Mouse (Mus musculus) hindbrain, embryonic 12.5 days (tissue): ENCODE results near the gene Sugct. TPM values are rescaled to one million over a fixed set of nuclear protein-coding genes. Genes with fewer than 3 reads are reported as not detected.

ENCODE experiments used
- ATAC-seq: fragments of 200-750 bp; cut with Nextera tagmentation; 2 replicates; pipeline ENCODE4 v1.8.0; 2017; ENCODE audit warnings: moderate TSS enrichment; ENCODE audit not compliant: low FRiP score
- H3K27ac ChIP-seq: fragments of 300-500 bp; sonication (generic); 2 replicates; pipeline ENCODE4 v1.5.1; 2016; ENCODE audit warnings: mild to moderate bottlenecking
- H3K27me3 ChIP-seq: fragments of 300-500 bp; sonication (generic); 2 replicates; pipeline ENCODE4 v1.6.1; 2016; ENCODE audit warnings: mild to moderate bottlenecking
- H3K36me3 ChIP-seq: fragments of 300-500 bp; sonication (generic); 2 replicates; pipeline ENCODE4 v1.6.1; 2016; ENCODE audit warnings: mild to moderate bottlenecking
- H3K4me1 ChIP-seq: fragments of 300-500 bp; sonication (generic); 2 replicates; pipeline ENCODE4 v1.6.1; 2016
- H3K4me2 ChIP-seq: fragments of 300-500 bp; sonication (generic); replicated peaks from 2 replicates; pipeline ENCODE4 v1.6.1; 2016; ENCODE audit warnings: mild to moderate bottlenecking
- H3K4me3 ChIP-seq: fragments of 300-500 bp; sonication (generic); 2 replicates; pipeline ENCODE4 v1.5.1; 2016; ENCODE audit warnings: mild to moderate bottlenecking
- H3K9ac ChIP-seq: fragments of 300-500 bp; sonication (generic); 2 replicates; pipeline ENCODE4 v1.6.1; 2016; ENCODE audit warnings: mild to moderate bottlenecking, moderate library complexity
- H3K9me3 ChIP-seq: fragments of 300-500 bp; sonication (generic); replicated peaks from 2 replicates; pipeline ENCODE4 v1.6.1; 2016; ENCODE audit warnings: mild to moderate bottlenecking
- WGBS: fragments of 180-500 bp; shearing (Covaris S2); methylation state at CpG from one replicate; pipeline ENCODE4 v1.1.7; 2016; 5-methylcytosine and 5-hydroxymethylcytosine counted together
- polyA plus RNA-seq: library from polyadenylated mRNA; unstranded; fragments of >200 nt; fragmentation: Nextera tagmentation; extraction: Ambion mirVana; gene quantifications from 2 replicates; pipeline ENCODE4 v1.2.1, GENCODE M21; 2016

Gene Sugct
- polyA plus RNA-seq, 1 experiment from 2014 or later = 4.6 TPM

- WGBS = 84% methylated on average over 3 of the region's 3 CpGs
- H3K27ac ChIP-seq = no peak overlapping the region
- ATAC-seq = no peak
- H3K9me3 ChIP-seq = no peaks in the 10 kb centered on the region
- no peaks in the 10 kb centered on the region for H3K4me1 ChIP-seq
- H3K27me3 ChIP-seq = no peaks in the 10 kb centered on the region
- no peaks in the 10 kb centered on the region for H3K36me3 ChIP-seq
- no peak overlapping the region for H3K4me2 ChIP-seq
- H3K4me3 ChIP-seq = no peak overlapping the region
- H3K9ac ChIP-seq = no peak overlapping the region
Measured at GRCm38 (mm10) chr13:17065552-17065951, 629.8 kb downstream of the Sugct start.

GRCm38 (mm10) chr13:17056650-17057049 is 638.7 kb downstream of the Sugct start:
- no peak overlapping the region for H3K9ac ChIP-seq
- no peak overlapping the region for H3K27ac ChIP-seq
- H3K4me1 ChIP-seq = no peaks in the 10 kb centered on the region
- 95% methylated on average over 2 of the region's 2 CpGs for WGBS
- H3K4me2 ChIP-seq = no peak overlapping the region
- no peaks in the 10 kb centered on the region for H3K27me3 ChIP-seq
- H3K9me3 ChIP-seq = no peaks in the 10 kb centered on the region
- H3K4me3 ChIP-seq = no peak overlapping the region
- no peaks in the 10 kb centered on the region for H3K36me3 ChIP-seq
- ATAC-seq = no peak

- Histone ChIP-seq H3K9me3 (no peaks in the 10 kb centered on the region), H3K27me3 (no peaks in the 10 kb centered on the region), H3K27ac (no peak overlapping the region), H3K4me1 (no peaks in the 10 kb centered on the region), H3K9ac (no peak overlapping the region), H3K36me3 (no peaks in the 10 kb centered on the region), H3K4me2 (no peak overlapping the region), H3K4me3 (no peak overlapping the region)
- no peak for ATAC-seq
- 91% methylated on average over 3 of the region's 3 CpGs for WGBS
Measured at GRCm38 (mm10) chr13:17043426-17044224, 651.7 kb downstream of the Sugct start.

- H3K27ac ChIP-seq = no peak overlapping the region
- H3K4me3 ChIP-seq = no peak overlapping the region
- no peak overlapping the region for H3K4me2 ChIP-seq
- no peaks in the 10 kb centered on the region for H3K4me1 ChIP-seq
- WGBS = 94% methylated on average over 2 of the region's 2 CpGs
- no peaks in the 10 kb centered on the region for H3K27me3 ChIP-seq
- no peak overlapping the region for H3K9ac ChIP-seq
- H3K9me3 ChIP-seq = no peaks in the 10 kb centered on the region
- ATAC-seq = no peak
- no peaks in the 10 kb centered on the region for H3K36me3 ChIP-seq
Measured at GRCm38 (mm10) chr13:17042332-17042731, 653.0 kb downstream of the Sugct start.

GRCm38 (mm10) chr13:17039727-17040126 is 655.6 kb downstream of the Sugct start:
- no peaks in the 10 kb centered on the region for H3K36me3 ChIP-seq
- no peak overlapping the region for H3K4me2 ChIP-seq
- H3K9me3 ChIP-seq = no peaks in the 10 kb centered on the region
- no peak for ATAC-seq
- no peaks in the 10 kb centered on the region for H3K4me1 ChIP-seq
- H3K9ac ChIP-seq = no peak overlapping the region
- H3K4me3 ChIP-seq = no peak overlapping the region
- no peaks in the 10 kb centered on the region for H3K27me3 ChIP-seq
- no peak overlapping the region for H3K27ac ChIP-seq
- WGBS = 73% methylated on average over 2 of the region's 2 CpGs

GRCm38 (mm10) chr13:17038341-17038740 is 657.0 kb downstream of the Sugct start:
- 82% methylated on average over 4 of the region's 4 CpGs for WGBS

GRCm38 (mm10) chr13:17037899-17038298 is 657.5 kb downstream of the Sugct start:
- no peak overlapping the region for H3K4me2 ChIP-seq
- H3K9ac ChIP-seq = no peak overlapping the region
- H3K4me3 ChIP-seq = no peak overlapping the region
- WGBS = 84% methylated on average over 3 of the region's 3 CpGs
- no peaks in the 10 kb centered on the region for H3K9me3 ChIP-seq
- H3K4me1 ChIP-seq = no peaks in the 10 kb centered on the region
- no peak for ATAC-seq
- no peaks in the 10 kb centered on the region for H3K27me3 ChIP-seq
- no peak overlapping the region for H3K27ac ChIP-seq
- H3K36me3 ChIP-seq = no peaks in the 10 kb centered on the region

More at GRCm38 (mm10) chr13:17038341-17038740, 657.0 kb downstream of the Sugct start:
- Histone ChIP-seq H3K4me1 (no peaks in the 10 kb centered on the region), H3K4me2 (no peak overlapping the region), H3K27me3 (no peaks in the 10 kb centered on the region), H3K27ac (no peak overlapping the region), H3K36me3 (no peaks in the 10 kb centered on the region), H3K9ac (no peak overlapping the region), H3K4me3 (no peak overlapping the region), H3K9me3 (no peaks in the 10 kb centered on the region)
- ATAC-seq = no peak

- no peak for ATAC-seq
- no peaks in the 10 kb centered on the region for H3K4me1 ChIP-seq
- no peak overlapping the region for H3K9ac ChIP-seq
- no peak overlapping the region for H3K4me2 ChIP-seq
- 78% methylated on average over 1 of the region's 1 CpGs for WGBS
- H3K9me3 ChIP-seq = no peaks in the 10 kb centered on the region
- no peak overlapping the region for H3K4me3 ChIP-seq
- no peaks in the 10 kb centered on the region for H3K27me3 ChIP-seq
- H3K36me3 ChIP-seq = no peaks in the 10 kb centered on the region
- no peak overlapping the region for H3K27ac ChIP-seq
Measured at GRCm38 (mm10) chr13:17030761-17031160, 664.6 kb downstream of the Sugct start.

- H3K9me3 ChIP-seq = no peaks in the 10 kb centered on the region
- WGBS = 42% methylated on average over 3 of the region's 3 CpGs
- no peak for ATAC-seq
- H3K27ac ChIP-seq = no peak overlapping the region
- no peak overlapping the region for H3K9ac ChIP-seq
- no peak overlapping the region for H3K4me3 ChIP-seq
- no peaks in the 10 kb centered on the region for H3K27me3 ChIP-seq
- H3K36me3 ChIP-seq = no peaks in the 10 kb centered on the region
- H3K4me2 ChIP-seq = no peak overlapping the region
- no peaks in the 10 kb centered on the region for H3K4me1 ChIP-seq
Measured at GRCm38 (mm10) chr13:17028595-17028994, 666.8 kb downstream of the Sugct start.

GRCm38 (mm10) chr13:17027846-17028529 is 667.4 kb downstream of the Sugct start:
- H3K4me1 ChIP-seq = no peaks in the 10 kb centered on the region
- H3K36me3 ChIP-seq = no peaks in the 10 kb centered on the region
- no peak overlapping the region for H3K27ac ChIP-seq
- 92% methylated on average over 4 of the region's 4 CpGs for WGBS
- ATAC-seq = no peak
- no peak overlapping the region for H3K4me2 ChIP-seq
- no peaks in the 10 kb centered on the region for H3K27me3 ChIP-seq
- no peak overlapping the region for H3K9ac ChIP-seq
- no peak overlapping the region for H3K4me3 ChIP-seq
- no peaks in the 10 kb centered on the region for H3K9me3 ChIP-seq

GRCm38 (mm10) chr13:17027001-17027400 is 668.4 kb downstream of the Sugct start:
- H3K27ac ChIP-seq = no peak overlapping the region
- no peak for ATAC-seq
- H3K9me3 ChIP-seq = no peaks in the 10 kb centered on the region
- H3K9ac ChIP-seq = no peak overlapping the region
- H3K27me3 ChIP-seq = no peaks in the 10 kb centered on the region
- 73% methylated on average over 2 of the region's 2 CpGs for WGBS
- no peaks in the 10 kb centered on the region for H3K4me1 ChIP-seq
- no peaks in the 10 kb centered on the region for H3K36me3 ChIP-seq
- H3K4me2 ChIP-seq = no peak overlapping the region
- H3K4me3 ChIP-seq = no peak overlapping the region

GRCm38 (mm10) chr13:16996464-16996863 is 698.9 kb downstream of the Sugct start:
- Histone ChIP-seq H3K36me3 (no peaks in the 10 kb centered on the region), H3K4me3 (no peak overlapping the region), H3K9ac (no peak overlapping the region), H3K27ac (no peak overlapping the region), H3K4me1 (no peaks in the 10 kb centered on the region), H3K4me2 (no peak overlapping the region), H3K9me3 (no peaks in the 10 kb centered on the region), H3K27me3 (no peaks in the 10 kb centered on the region)
- no peak for ATAC-seq
- WGBS = 86% methylated on average over 2 of the region's 2 CpGs

- ATAC-seq = no peak
- H3K4me2 ChIP-seq = no peak overlapping the region
- H3K36me3 ChIP-seq = no peaks in the 10 kb centered on the region
- H3K9ac ChIP-seq = no peak overlapping the region
- no peak overlapping the region for H3K4me3 ChIP-seq
- H3K27me3 ChIP-seq = no peaks in the 10 kb centered on the region
- no peak overlapping the region for H3K27ac ChIP-seq
- no peaks in the 10 kb centered on the region for H3K4me1 ChIP-seq
- 88% methylated on average over 3 of the region's 3 CpGs for WGBS
- H3K9me3 ChIP-seq = no peaks in the 10 kb centered on the region
Measured at GRCm38 (mm10) chr13:16995321-16995720, 700.0 kb downstream of the Sugct start.
